In genomic region chr9:103032193-103032592, GRCm38 (mm10) we compare ENCODE assay signal across 11 mouse cellular contexts. TPM values are rescaled to one million over a fixed set of nuclear protein-coding genes. Genes with fewer than 3 reads are reported as not detected.
DNase-seq lines count a peak whose midpoint lies in the region; ATAC-seq lines count a peak whose summit lies in the region.
"Had no signal": no experiment of that assay in that cellular context is flagged by ENCODE, and none has a peak within 500 bp of the region (broad histone marks: within the 10 kb centered on the region; RNA-seq: fewer than 3 reads in every experiment).

No protein-coding gene starts in this region.

- ATAC-seq in forebrain, embryonic 12.5 days (ENCODE audit: low FRiP score): no peak
- ATAC-seq: intestine, embryonic 16.5 days had no signal

- intact Hi-C loops in left cerebral cortex, postnatal 4 days (cut with DNase I): no loop called here

- peak; percentile 67 for DNase-seq in left cerebral cortex, postnatal 4 days
- no peak for DNase-seq in left cerebral cortex, adult 8-10 months (ENCODE audit: low spot score in 2 of 2)
- peak; percentile 56 to 61 for DNase-seq in heart, adult 18-20 months
- DNase-seq in heart, postnatal 4 days: peak; percentile 76
- peak; percentile 63 for DNase-seq in lung, postnatal 25 days (ENCODE audit: low spot score)
- DNase-seq in embryo, embryonic 9.5 days (ENCODE audit: extremely low spot score): no peak
- no peak for DNase-seq in embryo, embryonic 10.5 days (ENCODE audit: low spot score)
- DNase-seq: liver, embryonic 13.5 days had no signal

- H3K27me3 ChIP-seq in forebrain, embryonic 12.5 days: no peaks in the 10 kb centered on the region
- H3K27me3 ChIP-seq: liver, embryonic 13.5 days had no signal

- H3K36me3 ChIP-seq in forebrain, embryonic 12.5 days (replicated peaks): no peaks in the 10 kb centered on the region
- H3K36me3 ChIP-seq: liver, embryonic 13.5 days had no signal

- H3K9ac ChIP-seq in forebrain, embryonic 12.5 days: no peak overlapping the region
- H3K9ac ChIP-seq: liver, embryonic 13.5 days had no signal

- no peaks in the 10 kb centered on the region for H3K9me3 ChIP-seq in forebrain, embryonic 12.5 days
- H3K9me3 ChIP-seq: liver, embryonic 13.5 days had no signal

- H3K27ac ChIP-seq in forebrain, embryonic 12.5 days: no peak overlapping the region
- H3K27ac ChIP-seq: liver, embryonic 13.5 days had no signal

- no peak overlapping the region for H3K4me2 ChIP-seq in forebrain, embryonic 12.5 days
- H3K4me2 ChIP-seq: liver, embryonic 13.5 days had no signal

- 94% methylated on average over 8 of the region's 8 CpGs for WGBS in forebrain, embryonic 12.5 days

- no peaks in the 10 kb centered on the region for H3K4me1 ChIP-seq in forebrain, embryonic 12.5 days
- H3K4me1 ChIP-seq: liver, embryonic 13.5 days had no signal

- H3K4me3 ChIP-seq in forebrain, embryonic 12.5 days (replicated peaks): no peak overlapping the region
- H3K4me3 ChIP-seq: liver, embryonic 13.5 days had no signal

RNA-seq across cellular contexts. Expression of gene Slco2a1, which starts 43.7 kb away (rescaled TPM):
- total RNA-seq in left cerebral cortex, postnatal 4 days (2021): 1 to 10 TPM; 3.9 to 4.7 TPM
- under 1 TPM; 0.72 to 0.98 (median 0.85) TPM for total RNA-seq in left cerebral cortex, adult 8-10 months (2022)
- total RNA-seq in heart, adult 18-20 months (2021): 1 to 10 TPM; 1.8 to 3.8 TPM
- 1 to 10 TPM; 9.5 to 10.0 TPM for total RNA-seq in heart, postnatal 4 days (2021)
- polyA plus RNA-seq in forebrain, embryonic 12.5 days (2016; fragmentation: Nextera tagmentation; extraction: Ambion mirVana): 0.29 and 0.68 TPM in 2 replicates
- total RNA-seq: MEL had no signal

Comparison
In these comparisons a context has a peak if more than half of its experiments do, and no peak if none do; other contexts are left out.
1. DNase-seq: peak in left cerebral cortex, postnatal 4 days (single experiment), heart, adult 18-20 months (2 of 2), heart, postnatal 4 days (single experiment) and lung, postnatal 25 days (single experiment); none in left cerebral cortex, adult 8-10 months (0 of 2), embryo, embryonic 9.5 days (single experiment) and embryo, embryonic 10.5 days (single experiment).